Mouse (Mus musculus): ENCODE measurements around the gene Rybp. TPM values are rescaled to one million over a fixed set of nuclear protein-coding genes. Genes with fewer than 3 reads are reported as not detected.

The Rybp gene
- total RNA-seq, 1 experiment from 2014 or later = 71.1 TPM

- ATAC-seq (ENCODE audit: extremely low read depth, insufficient number of reproducible peaks, low FRiP score, poor library complexity, severe bottlenecking) = no peak
These were observed 5.1 kb upstream of the Rybp start for GRCm38 (mm10) chr6:100292411-100292810.

DNA sequence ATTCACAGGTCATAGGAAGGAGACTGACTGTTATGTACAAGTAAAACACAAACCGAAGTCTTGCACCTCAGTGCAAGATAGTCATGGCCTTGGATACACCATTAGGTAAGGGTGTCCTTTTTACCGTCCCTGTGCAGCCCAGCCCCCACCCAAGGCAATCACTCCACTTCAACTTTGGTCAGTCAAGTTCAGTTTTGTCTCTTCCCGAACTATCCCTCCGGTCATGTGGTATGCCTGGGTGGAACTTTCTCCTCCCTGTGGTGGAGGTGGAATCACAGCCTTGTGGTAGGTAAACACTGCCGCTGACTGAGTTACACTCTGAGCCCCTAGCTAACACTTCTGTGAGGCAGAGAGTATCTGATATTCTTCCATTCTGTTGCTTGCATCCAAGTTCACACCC, 1.8 kb upstream of the Rybp start:
- ATAC-seq (ENCODE audit: extremely low read depth, insufficient number of reproducible peaks, low FRiP score, poor library complexity, severe bottlenecking) = no peak

- no peak for ATAC-seq (ENCODE audit: extremely low read depth, insufficient number of reproducible peaks, low FRiP score, poor library complexity, severe bottlenecking)
These were observed 1.4 kb upstream of the Rybp start for GRCm38 (mm10) chr6:100288730-100289035.

DNA sequence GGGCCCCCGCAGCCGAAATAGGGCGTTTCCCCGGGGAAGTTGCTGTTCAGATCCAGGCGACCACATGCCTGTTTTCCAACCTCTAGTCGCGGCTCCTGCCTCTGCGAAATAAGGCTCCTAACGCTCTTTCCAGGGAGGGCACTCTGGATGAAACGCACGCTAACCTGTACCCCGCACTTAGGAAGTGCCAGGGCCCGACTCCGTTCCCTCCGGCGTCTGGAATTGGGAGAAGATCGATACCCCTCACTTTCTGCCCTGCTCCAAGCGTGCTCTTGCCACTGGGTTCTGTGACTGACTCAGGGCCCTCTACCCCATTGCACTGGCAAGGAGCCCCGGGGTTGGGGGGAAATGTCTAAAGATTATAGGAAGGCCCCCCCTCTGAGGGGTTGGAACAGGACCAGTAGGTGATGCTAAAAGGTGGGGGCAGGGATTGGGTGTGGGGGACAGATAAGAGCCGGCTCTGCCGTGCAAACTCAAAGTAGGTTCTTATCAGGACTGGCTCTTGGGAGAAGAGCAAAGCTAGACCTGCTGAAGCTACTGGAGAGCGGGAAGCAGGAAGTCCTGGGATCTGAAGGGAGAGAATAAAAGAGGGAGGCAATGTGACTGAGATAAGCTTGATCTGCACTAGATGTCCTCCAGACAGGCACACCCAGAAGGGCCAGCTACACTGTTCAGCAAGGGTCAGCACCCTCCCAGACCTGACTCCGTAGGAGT, 888 bp upstream of the Rybp start:
- no peak for ATAC-seq (ENCODE audit: extremely low read depth, insufficient number of reproducible peaks, low FRiP score, poor library complexity, severe bottlenecking)

GRCm38 (mm10) chr6:100286573-100287333, 532 bp downstream of the Rybp start:
- peak; percentile 29 for ATAC-seq (ENCODE audit: extremely low read depth, insufficient number of reproducible peaks, low FRiP score, poor library complexity, severe bottlenecking)

DNA sequence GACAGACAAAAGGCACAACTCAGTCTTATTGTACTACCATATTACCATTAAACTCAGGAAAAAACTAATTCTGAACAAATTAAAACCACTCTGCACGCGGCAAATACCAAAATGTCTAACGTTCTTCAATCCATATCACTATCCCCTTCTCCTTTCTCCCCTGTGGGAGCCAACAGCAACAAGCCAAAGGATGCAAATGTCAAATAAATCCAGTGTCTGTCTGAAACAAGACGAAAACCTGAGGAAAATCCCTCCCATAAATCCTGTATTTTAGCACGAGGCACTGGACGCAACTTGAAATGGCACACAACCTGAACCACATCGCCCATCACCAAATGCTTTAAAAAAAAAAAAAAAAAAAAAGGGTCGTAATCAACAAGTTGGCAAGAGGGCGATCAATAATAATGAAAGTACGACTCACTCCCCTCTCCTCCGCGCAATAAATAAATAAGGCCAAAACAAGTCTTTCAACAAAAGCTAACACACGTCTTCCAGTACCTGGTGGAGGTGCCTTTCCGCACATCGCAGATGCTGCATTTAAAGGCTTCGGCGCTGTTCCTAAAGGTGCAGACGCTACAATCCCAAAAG, 1.2 kb downstream of the Rybp start:
- 0 out of 2 replicates have a peak, but pooled peaks have one; percentile 5 for ATAC-seq (ENCODE audit: extremely low read depth, insufficient number of reproducible peaks, low FRiP score, poor library complexity, severe bottlenecking)

DNA sequence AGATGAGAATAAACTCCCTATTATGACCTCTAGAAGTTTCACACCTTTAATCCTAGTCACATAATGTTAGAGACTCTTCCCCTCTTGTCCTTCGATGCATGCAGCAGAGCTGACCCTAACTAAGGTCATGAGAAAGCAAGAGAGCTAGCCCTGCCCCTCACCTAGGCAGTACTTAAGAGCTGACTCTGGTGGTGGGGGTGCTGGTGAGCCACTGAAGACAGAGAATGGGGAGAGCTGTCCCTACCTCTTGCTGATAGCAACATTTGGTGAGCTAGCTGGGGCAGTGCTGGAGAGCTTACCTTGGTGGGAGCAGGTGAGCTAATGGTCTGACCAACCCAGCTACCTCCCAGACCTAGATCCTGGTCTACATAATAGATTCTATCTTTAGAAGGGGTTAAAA, 8.4 kb downstream of the Rybp start:
- ATAC-seq (ENCODE audit: extremely low read depth, insufficient number of reproducible peaks, low FRiP score, poor library complexity, severe bottlenecking) = no peak

GRCm38 (mm10) chr6:100276344-100276743, 10.9 kb downstream of the Rybp start:
- ATAC-seq (ENCODE audit: extremely low read depth, insufficient number of reproducible peaks, low FRiP score, poor library complexity, severe bottlenecking) = no peak

DNA sequence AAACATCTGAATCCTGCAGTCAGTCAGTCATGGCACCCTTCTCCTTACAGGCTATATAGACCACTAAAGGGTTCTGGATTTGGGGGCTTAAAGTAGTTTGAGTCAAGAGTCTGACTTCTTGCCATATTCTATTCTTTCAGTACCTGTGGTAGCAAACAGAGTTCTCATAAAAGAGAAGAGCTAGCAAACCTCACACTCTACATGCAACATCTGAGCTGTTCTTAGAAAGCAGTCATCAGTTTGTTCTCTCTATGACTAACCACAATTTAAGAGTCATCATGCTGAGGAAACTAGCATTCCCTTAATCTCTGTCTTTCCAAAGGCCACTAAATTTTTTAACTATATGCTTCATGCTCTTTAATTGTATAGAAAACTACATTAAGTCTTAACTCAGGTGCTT, 11.6 kb downstream of the Rybp start:
- ATAC-seq (ENCODE audit: extremely low read depth, insufficient number of reproducible peaks, low FRiP score, poor library complexity, severe bottlenecking) = no peak

DNA sequence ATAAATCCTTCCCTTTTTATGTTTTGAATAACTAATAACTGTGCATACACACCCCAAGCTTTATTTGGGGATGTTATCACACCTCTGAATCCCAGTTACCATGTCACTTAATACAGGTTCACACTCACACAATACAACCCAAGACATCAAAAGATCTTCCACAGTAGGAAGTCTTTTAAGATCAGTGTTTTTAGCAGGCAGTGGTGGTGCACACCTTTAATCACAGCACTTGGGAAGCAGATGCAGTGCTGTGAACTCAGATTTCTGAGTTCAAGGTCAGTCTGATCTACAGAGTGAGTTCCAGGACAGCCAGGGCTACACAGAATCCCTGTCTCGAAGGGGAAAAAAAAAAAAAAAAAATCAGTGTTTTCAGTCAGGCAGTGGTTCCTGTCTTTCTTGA, 13.7 kb downstream of the Rybp start:
- no peak for ATAC-seq (ENCODE audit: extremely low read depth, insufficient number of reproducible peaks, low FRiP score, poor library complexity, severe bottlenecking)

DNA sequence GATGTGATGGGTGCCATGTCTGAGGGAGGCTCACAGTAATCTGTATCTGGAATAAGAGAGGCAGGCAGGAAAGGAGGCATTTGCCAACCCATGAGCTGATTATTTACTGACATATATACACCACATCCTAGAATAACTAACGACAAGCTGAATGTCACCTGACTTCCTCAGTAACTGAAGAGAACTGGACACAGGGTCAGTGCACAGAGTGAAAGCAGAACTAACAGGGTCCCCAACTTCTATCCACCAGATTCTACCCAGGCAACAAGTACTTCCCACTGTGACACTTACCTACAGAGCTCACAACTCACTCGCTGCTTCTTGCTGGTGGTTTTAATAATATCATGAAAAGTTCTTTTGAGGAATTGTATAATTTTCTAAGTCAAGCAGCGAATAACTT, 15.3 kb downstream of the Rybp start:
- peak; percentile 63; the same call in 1 of the 2 replicates for ATAC-seq (ENCODE audit: extremely low read depth, insufficient number of reproducible peaks, low FRiP score, poor library complexity, severe bottlenecking)

GRCm38 (mm10) chr6:100270765-100271164, 16.5 kb downstream of the Rybp start:
- ATAC-seq (ENCODE audit: extremely low read depth, insufficient number of reproducible peaks, low FRiP score, poor library complexity, severe bottlenecking) = no peak

DNA sequence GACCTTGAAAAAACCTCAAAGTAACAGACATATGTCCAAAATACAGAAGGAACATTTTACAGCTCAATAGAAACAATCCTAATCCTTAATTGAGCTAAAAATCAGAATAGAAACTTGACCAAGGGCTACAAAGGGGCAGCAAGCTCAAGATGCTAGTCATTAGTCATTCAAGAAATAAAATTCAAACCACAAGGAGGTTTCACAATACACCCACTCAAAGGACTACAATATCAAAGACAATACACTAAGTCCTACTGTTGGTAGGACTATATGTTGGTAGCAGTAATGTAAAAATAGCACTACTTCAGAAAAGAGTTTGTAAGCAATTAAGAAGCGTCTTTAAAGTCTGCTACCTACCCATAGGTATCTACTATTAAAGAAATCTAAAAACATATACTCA, 27.7 kb downstream of the Rybp start:
- ATAC-seq (ENCODE audit: extremely low read depth, insufficient number of reproducible peaks, low FRiP score, poor library complexity, severe bottlenecking) = no peak

GRCm38 (mm10) chr6:100258278-100258677, 29.0 kb downstream of the Rybp start:
- no peak for ATAC-seq (ENCODE audit: extremely low read depth, insufficient number of reproducible peaks, low FRiP score, poor library complexity, severe bottlenecking)

DNA sequence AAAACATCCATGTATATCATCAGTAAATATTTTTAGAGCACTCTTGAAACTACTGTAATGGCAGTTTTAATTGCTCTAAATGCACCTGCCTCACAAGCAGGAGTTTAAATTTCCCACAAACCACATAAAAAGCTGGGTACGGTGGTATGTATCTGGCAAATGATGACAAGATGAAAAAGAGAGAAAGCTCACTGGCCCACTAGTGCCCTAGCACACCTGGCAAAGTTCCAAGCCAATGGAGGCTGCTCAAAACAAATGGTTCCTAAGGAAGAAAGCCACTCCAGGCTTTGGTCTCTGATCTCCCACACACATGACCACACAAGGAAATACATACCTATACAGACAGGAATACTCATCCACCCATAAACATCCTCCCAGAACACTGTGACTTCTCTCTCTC, 31.9 kb downstream of the Rybp start:
- ATAC-seq (ENCODE audit: extremely low read depth, insufficient number of reproducible peaks, low FRiP score, poor library complexity, severe bottlenecking) = no peak

GRCm38 (mm10) chr6:100254671-100255070, 32.6 kb downstream of the Rybp start:
- ATAC-seq (ENCODE audit: extremely low read depth, insufficient number of reproducible peaks, low FRiP score, poor library complexity, severe bottlenecking) = no peak

DNA sequence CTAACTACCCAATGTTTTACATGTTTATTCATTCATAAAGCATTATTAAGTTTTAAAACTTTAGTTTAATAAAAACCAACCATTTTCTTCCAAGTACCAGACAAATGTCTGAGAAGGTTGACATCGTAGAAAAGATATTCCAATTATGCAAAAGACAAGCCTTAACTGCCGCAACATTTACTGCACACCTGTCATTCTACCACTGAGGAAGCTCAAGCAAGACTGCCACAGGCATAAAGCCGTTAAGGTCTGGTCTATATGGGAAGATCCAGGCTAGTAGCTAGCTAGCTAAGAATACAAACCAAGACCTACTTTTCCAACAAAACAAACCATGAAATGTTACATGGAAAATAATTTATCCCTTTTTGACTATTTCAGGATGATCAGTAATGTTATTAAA, 42.8 kb downstream of the Rybp start:
- no peak for ATAC-seq (ENCODE audit: extremely low read depth, insufficient number of reproducible peaks, low FRiP score, poor library complexity, severe bottlenecking)

- no peak for ATAC-seq (ENCODE audit: extremely low read depth, insufficient number of reproducible peaks, low FRiP score, poor library complexity, severe bottlenecking)
These were observed 52.2 kb downstream of the Rybp start for GRCm38 (mm10) chr6:100235036-100235435.

- ATAC-seq (ENCODE audit: extremely low read depth, insufficient number of reproducible peaks, low FRiP score, poor library complexity, severe bottlenecking) = no peak
These were observed 53.8 kb downstream of the Rybp start for GRCm38 (mm10) chr6:100233522-100233921.

DNA sequence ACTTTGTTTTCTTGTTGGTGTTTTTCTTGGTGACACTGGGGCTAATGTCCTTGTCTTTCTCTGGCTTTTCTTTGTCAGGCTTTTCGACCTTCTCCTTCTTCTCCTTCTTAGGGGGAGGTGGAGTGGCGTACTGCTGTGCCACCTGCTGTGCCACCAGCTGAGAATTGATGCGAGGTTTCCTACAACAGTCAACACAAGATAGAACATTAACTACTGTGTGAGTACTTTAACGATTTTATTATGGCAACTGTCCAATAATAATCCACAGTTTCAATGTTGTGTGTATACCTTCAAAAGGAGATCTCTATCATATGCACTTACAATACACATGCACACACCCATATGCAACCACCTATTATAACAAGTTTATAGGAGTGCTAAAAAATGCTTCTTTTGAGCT, 54.2 kb downstream of the Rybp start:
- no peak for ATAC-seq (ENCODE audit: extremely low read depth, insufficient number of reproducible peaks, low FRiP score, poor library complexity, severe bottlenecking)
